Mouse (Mus musculus) neural tube, embryonic 11.5 days (tissue): ENCODE measurements at regions not wholly inside any gene's neighbourhood (a gene's known extent, or its start where the extent isn't known, plus 50 kb on each side); places are given as distances from the start of the nearest gene placed in this dataset.

Experiments
- ATAC-seq: fragments of 200-750 bp; cut with Nextera tagmentation; 2 replicates; pipeline ENCODE4 v1.8.0; 2017; ENCODE audit warnings: moderate number of reproducible peaks, mild to moderate bottlenecking, moderate TSS enrichment, moderate library complexity; ENCODE audit not compliant: insufficient read depth, low FRiP score, low TSS enrichment
- DNase-seq: peaks from one replicate; pipeline ENCODE4 v3.0.0-alpha.2; 2015; ENCODE audit warnings: low spot score
- H3K27ac ChIP-seq: fragments of 300-500 bp; sonication (generic); 2 replicates; pipeline ENCODE4 v1.5.1; 2014; ENCODE audit warnings: low read depth, mild to moderate bottlenecking, low read length
- H3K27me3 ChIP-seq: fragments of 300-500 bp; sonication (generic); 2 replicates; pipeline ENCODE4 v1.6.1; 2014; ENCODE audit warnings: mild to moderate bottlenecking, low read length, mixed read lengths; ENCODE audit not compliant: control insufficient read depth, insufficient read depth
- H3K36me3 ChIP-seq: fragments of 300-500 bp; sonication (generic); 2 replicates; pipeline ENCODE4 v1.6.1; 2014; ENCODE audit warnings: mild to moderate bottlenecking, low read length, moderate library complexity, mixed read lengths; ENCODE audit not compliant: control insufficient read depth, insufficient read depth
- H3K4me1 ChIP-seq: fragments of 300-500 bp; sonication (generic); 2 replicates; pipeline ENCODE4 v1.6.1; 2014; ENCODE audit warnings: low read length, mixed read lengths; ENCODE audit not compliant: control insufficient read depth, insufficient read depth
- H3K4me2 ChIP-seq: fragments of 300-500 bp; sonication (generic); 2 replicates; pipeline ENCODE4 v1.6.1; 2014; ENCODE audit warnings: low read depth, mild to moderate bottlenecking, moderate library complexity
- H3K4me3 ChIP-seq: fragments of 300-500 bp; sonication (generic); 2 replicates; pipeline ENCODE4 v1.5.1; 2014; ENCODE audit warnings: low read depth, low read length
- H3K9ac ChIP-seq: fragments of 300-500 bp; sonication (generic); 2 replicates; pipeline ENCODE4 v1.6.1; 2014; ENCODE audit warnings: mild to moderate bottlenecking, low read length
- H3K9me3 ChIP-seq: fragments of 300-500 bp; sonication (generic); 2 replicates; pipeline ENCODE4 v1.6.1; 2016; ENCODE audit warnings: low read length; ENCODE audit not compliant: control insufficient read depth
- WGBS: fragments of 180-500 bp; shearing (Covaris S2); extraction: QIAGEN DNeasy Blood & Tissue Kit; methylation state at CpG from one replicate; pipeline ENCODE4 v1.1.7; 2014; 5-methylcytosine and 5-hydroxymethylcytosine counted together

GRCm38 (mm10) chr6:117614386-117614785 is 226.6 kb upstream of the Zfp637 start:
- H3K27ac ChIP-seq = no peak overlapping the region
- no peak overlapping the region for H3K4me3 ChIP-seq
- no peaks in the 10 kb centered on the region for H3K9me3 ChIP-seq
- WGBS = 80% methylated on average over 6 of the region's 6 CpGs
- no peaks in the 10 kb centered on the region for H3K4me1 ChIP-seq
- no peaks in the 10 kb centered on the region for H3K36me3 ChIP-seq
- H3K27me3 ChIP-seq = no peaks in the 10 kb centered on the region
- no peak for ATAC-seq
- no peak overlapping the region for H3K9ac ChIP-seq
- no peak for DNase-seq
- no peak overlapping the region for H3K4me2 ChIP-seq

- H3K4me1 ChIP-seq = no peaks in the 10 kb centered on the region
- 89% methylated on average over 6 of the region's 6 CpGs for WGBS
- no peak for ATAC-seq
- no peak overlapping the region for H3K27ac ChIP-seq
- no peak for DNase-seq
- no peak overlapping the region for H3K4me2 ChIP-seq
- no peaks in the 10 kb centered on the region for H3K27me3 ChIP-seq
- H3K36me3 ChIP-seq = no peaks in the 10 kb centered on the region
- H3K9me3 ChIP-seq = no peaks in the 10 kb centered on the region
- H3K9ac ChIP-seq = no peak overlapping the region
- H3K4me3 ChIP-seq = no peak overlapping the region
These were observed 223.8 kb upstream of the Zfp637 start for GRCm38 (mm10) chr6:117617168-117617567.

GRCm38 (mm10) chr6:117617951-117618350 is 223.0 kb upstream of the Zfp637 start:
- no peak overlapping the region for H3K27ac ChIP-seq

DNA sequence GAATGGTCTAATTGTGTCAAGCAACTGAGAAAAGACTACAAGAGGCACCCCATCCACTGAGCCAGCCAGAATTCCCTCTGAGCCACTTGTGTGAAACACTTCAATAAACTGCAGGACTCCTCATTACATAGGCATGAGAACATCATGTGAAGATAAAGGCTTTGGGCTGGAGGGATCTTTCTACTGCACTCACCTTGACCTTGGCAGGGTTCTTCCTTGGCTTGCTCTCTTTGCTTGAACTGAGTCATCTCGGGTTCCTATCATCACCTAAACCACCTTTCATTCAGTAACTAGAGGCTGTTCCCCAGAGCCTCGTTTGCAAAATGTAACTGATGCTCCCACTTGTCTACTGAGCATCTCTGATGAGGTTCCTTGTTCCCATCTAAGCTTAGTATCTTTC is 221.4 kb upstream of the Zfp637 start:
- no peak for DNase-seq
- no peak overlapping the region for H3K9ac ChIP-seq

More at GRCm38 (mm10) chr6:117617951-117618350, 223.0 kb upstream of the Zfp637 start:
- Histone ChIP-seq H3K4me1 (no peaks in the 10 kb centered on the region), H3K4me3 (no peak overlapping the region), H3K27me3 (no peaks in the 10 kb centered on the region), H3K9me3 (no peaks in the 10 kb centered on the region), H3K4me2 (no peak overlapping the region), H3K36me3 (no peaks in the 10 kb centered on the region), H3K9ac (no peak overlapping the region)
- 93% methylated on average over 4 of the region's 4 CpGs for WGBS
- no peak for DNase-seq
- no peak for ATAC-seq

GRCm38 (mm10) chr6:117622446-117622845 is 218.5 kb upstream of the Zfp637 start:
- H3K4me1 ChIP-seq = no peaks in the 10 kb centered on the region
- H3K9me3 ChIP-seq = no peaks in the 10 kb centered on the region
- DNase-seq (no peak), ATAC-seq (no peak)
- H3K36me3 ChIP-seq = no peaks in the 10 kb centered on the region
- 73% methylated on average over 6 of the region's 6 CpGs for WGBS
- H3K27me3 ChIP-seq = no peaks in the 10 kb centered on the region
- H3K27ac ChIP-seq = no peak overlapping the region
- H3K9ac ChIP-seq = no peak overlapping the region
- no peak overlapping the region for H3K4me2 ChIP-seq
- no peak overlapping the region for H3K4me3 ChIP-seq

More for the DNA sequence above, 221.4 kb upstream of the Zfp637 start:
- ATAC-seq = no peak
- Histone ChIP-seq H3K36me3 (no peaks in the 10 kb centered on the region), H3K27ac (no peak overlapping the region), H3K4me2 (no peak overlapping the region), H3K9me3 (no peaks in the 10 kb centered on the region), H3K4me3 (no peak overlapping the region), H3K27me3 (no peaks in the 10 kb centered on the region), H3K4me1 (no peaks in the 10 kb centered on the region)
- WGBS = 71% methylated on average over 2 of the region's 2 CpGs

GRCm38 (mm10) chr6:117622946-117623345 is 218.0 kb upstream of the Zfp637 start:
- ATAC-seq (no peak), DNase-seq (no peak)
- Histone ChIP-seq H3K4me3 (no peak overlapping the region), H3K9me3 (no peaks in the 10 kb centered on the region), H3K36me3 (no peaks in the 10 kb centered on the region), H3K9ac (no peak overlapping the region), H3K27ac (no peak overlapping the region), H3K4me2 (no peak overlapping the region), H3K4me1 (no peaks in the 10 kb centered on the region), H3K27me3 (no peaks in the 10 kb centered on the region)

GRCm38 (mm10) chr6:117625716-117626115 is 215.3 kb upstream of the Zfp637 start:
- Histone ChIP-seq H3K4me2 (no peak overlapping the region), H3K9ac (no peak overlapping the region), H3K27ac (no peak overlapping the region), H3K9me3 (no peaks in the 10 kb centered on the region), H3K4me1 (no peaks in the 10 kb centered on the region), H3K27me3 (no peaks in the 10 kb centered on the region), H3K4me3 (no peak overlapping the region), H3K36me3 (no peaks in the 10 kb centered on the region)
- no peak for DNase-seq
- 51% methylated on average over 5 of the region's 5 CpGs for WGBS
- ATAC-seq = no peak

DNA sequence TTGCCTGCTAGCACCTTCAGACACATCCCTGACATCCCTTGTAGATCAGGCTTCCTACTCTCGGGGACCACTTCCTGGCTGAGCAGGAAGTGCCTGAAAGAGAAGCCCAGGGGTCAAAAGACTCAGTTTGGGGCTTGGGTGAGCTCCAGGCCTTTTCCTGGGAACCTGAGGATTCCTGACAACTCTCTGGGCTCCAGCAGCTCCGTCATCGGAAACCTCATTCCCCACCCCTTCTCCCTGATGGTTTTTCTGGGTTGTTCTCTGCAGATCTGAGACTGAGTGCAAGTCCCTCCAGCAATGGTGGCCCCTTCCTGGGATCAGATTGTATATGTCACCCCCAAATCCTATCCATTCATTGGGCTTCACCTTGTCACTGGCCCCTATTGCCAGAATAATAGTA is 213.5 kb upstream of the Zfp637 start:
- H3K9me3 ChIP-seq = no peaks in the 10 kb centered on the region
- no peak overlapping the region for H3K4me3 ChIP-seq
- DNase-seq = no peak
- no peaks in the 10 kb centered on the region for H3K36me3 ChIP-seq
- no peak overlapping the region for H3K9ac ChIP-seq
- H3K27ac ChIP-seq = no peak overlapping the region
- WGBS = 87% methylated on average over 3 of the region's 3 CpGs
- no peak for ATAC-seq
- H3K4me2 ChIP-seq = no peak overlapping the region
- H3K4me1 ChIP-seq = no peaks in the 10 kb centered on the region
- no peaks in the 10 kb centered on the region for H3K27me3 ChIP-seq

DNA sequence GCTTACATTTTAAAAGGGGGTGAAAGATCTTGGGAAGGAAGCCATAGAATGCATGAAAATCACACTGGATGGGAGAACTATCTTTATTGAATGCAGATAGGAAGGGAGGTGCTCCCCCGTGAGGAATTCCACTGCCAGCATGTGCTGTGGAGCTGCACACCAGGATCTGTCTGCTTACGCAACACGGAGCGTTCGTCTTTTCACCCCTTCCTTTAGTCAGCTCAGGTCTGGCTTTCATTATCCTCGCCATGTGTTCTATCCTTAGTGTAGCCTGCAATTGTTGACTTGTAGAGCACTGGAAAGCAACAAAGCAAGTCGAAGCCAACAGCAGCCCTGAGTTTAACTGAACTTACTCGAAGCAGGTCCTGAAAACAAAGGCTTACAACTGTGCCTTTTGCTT is 194.4 kb upstream of the Zfp637 start:
- no peaks in the 10 kb centered on the region for H3K36me3 ChIP-seq
- ATAC-seq (no peak), DNase-seq (no peak)
- WGBS = 69% methylated on average over 8 of the region's 8 CpGs
- H3K27ac ChIP-seq = no peak overlapping the region
- H3K4me3 ChIP-seq = no peak overlapping the region
- H3K9ac ChIP-seq = no peak overlapping the region
- no peaks in the 10 kb centered on the region for H3K9me3 ChIP-seq
- H3K4me1 ChIP-seq = no peaks in the 10 kb centered on the region
- H3K27me3 ChIP-seq = no peaks in the 10 kb centered on the region
- H3K4me2 ChIP-seq = no peak overlapping the region
